Mouse (Mus musculus) right cerebral cortex, postnatal 10 days (tissue): ENCODE data around the gene Mfsd4b5.
A peak's percentile ranks its signal among the peaks of the same experiment; 100 is the strongest.
"Not testable (repeated sequence)": the region's sequence is repeated elsewhere in the genome, so short reads cannot be mapped to it uniquely, and the experiment has no call there.

ENCODE experiments used
- DNase-seq, 2 experiments: peaks; one replicate each; pipeline ENCODE4 v3.0.0; 2021; ENCODE audit warnings: low spot score in 2 of 2

The Mfsd4b5 gene

DNA sequence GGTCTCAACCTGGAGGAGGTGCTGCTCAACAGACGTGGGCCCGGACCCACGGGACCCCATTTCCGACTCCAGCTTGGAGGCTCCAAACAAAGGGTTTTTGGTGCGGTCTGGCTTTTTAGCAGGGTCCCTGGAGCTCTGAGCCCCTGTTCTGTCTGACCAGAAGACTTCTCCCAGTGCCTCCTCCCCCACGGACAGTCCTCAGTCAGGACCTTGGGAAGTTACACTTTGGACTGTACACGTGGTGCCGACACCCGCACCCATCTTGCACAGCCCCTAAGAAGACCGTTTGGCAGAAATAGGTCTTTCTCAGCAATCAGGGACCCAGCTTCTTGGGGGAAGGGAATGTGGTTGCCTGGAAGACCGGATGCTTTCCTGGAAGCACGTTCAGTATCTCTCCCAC is at the start of gene Mfsd4b5:
Gene Mfsd4b5, minus strand, starts transcription at position 181 of the 400 bp plus-strand sequence.
- DNase-seq, result no peak

DNA sequence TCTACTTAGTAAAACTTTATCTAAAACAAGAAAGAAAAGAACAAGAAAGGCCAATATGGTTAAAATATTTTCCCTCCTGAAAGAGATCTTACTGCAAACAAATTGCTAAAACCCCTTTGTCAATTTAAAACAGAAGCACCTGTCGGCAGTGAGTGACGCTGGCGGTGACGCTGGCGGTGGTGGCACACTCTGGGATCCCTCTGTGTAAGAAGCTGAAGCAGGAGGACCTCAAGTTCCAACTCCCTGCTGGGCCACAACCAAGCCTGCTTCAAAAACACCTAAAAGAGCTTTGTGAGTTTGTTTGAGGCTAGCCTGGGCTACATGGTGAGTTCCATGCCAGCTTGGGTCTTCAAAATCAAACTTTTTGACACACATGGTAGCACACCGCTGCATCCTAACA is 48.5 kb upstream of the Mfsd4b5 start:
- DNase-seq, result peak in 1 of 2 experiments; percentile 18

DNA sequence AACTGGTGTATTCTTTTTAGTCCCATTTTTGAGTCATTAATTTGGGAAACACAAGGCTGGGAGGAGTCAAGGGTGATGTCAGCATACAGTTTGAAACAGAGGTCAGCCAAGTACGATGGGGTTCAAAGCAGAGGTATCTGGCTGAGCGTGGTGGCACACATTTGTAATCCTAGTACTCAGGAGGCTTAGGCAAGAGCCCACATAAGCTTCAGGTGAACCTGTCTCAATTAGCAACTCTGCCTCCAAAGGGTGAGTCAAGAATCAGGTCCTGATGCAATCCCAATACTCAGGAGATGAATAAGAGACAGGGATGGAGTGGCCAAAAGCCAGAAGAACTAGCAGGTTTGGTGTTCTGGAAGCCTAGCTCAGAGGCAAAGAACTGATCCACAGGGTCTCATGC is 46.5 kb upstream of the Mfsd4b5 start:
- no peak for DNase-seq

DNA sequence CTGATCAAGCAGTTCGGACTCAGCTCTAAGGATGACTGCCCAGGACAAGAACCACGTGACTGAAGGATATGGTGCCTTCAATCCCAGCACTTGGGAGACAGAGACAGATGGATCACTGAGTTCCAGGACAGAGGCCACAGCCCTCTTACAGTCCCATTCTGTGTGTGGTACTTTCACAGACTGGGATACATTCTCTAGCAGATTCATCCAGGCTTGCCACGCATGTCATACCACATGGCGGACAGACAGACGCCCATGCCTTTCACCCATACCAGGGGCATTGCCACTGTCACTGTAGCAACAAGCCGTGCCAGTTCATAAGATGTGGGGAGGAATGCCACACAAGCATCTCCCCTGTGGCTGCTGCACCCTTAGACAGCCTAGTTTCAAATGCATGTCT is 44.3 kb upstream of the Mfsd4b5 start:
- DNase-seq, result no peak

DNA sequence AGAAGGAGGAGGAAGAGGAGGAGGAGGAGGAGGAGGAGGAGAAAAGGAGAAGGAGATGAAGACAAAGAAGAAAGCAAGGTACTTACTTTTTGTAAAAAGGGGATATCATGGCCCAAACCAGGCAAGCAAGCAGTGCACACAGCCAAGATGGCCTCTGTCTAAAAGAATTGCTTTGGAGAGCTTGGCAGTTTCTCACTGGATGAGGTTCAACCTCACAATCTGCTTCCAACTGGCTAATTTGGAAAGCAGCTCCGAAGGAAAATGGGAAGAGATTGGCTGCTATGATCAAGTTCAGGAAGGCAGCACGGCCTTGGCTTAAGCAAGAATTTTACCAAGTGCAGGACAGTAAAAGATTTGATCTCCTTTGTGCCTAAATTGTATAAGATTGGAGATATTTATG is 43.2 kb upstream of the Mfsd4b5 start:
- no peak for DNase-seq

DNA sequence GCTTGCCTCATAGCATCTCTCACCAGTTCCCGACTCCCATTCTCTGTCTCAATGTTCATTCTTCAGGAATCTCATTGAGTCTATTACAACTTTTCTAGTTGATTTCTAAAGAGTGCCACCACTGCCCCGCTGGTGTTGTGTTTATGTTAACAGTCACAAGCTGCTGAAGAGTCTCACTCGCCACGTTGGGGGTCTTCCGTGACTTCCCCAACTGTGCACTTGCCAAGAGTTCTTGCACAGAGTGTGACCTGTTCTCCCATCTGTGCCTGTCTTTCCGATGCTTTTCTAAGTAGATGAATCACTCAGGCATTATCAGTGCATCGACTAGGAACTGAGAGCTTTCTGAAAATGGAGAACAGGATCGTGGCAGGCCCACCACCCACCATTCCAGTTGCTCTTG is 41.6 kb upstream of the Mfsd4b5 start:
- DNase-seq, result peak in 1 of 2 experiments; percentile 21

DNA sequence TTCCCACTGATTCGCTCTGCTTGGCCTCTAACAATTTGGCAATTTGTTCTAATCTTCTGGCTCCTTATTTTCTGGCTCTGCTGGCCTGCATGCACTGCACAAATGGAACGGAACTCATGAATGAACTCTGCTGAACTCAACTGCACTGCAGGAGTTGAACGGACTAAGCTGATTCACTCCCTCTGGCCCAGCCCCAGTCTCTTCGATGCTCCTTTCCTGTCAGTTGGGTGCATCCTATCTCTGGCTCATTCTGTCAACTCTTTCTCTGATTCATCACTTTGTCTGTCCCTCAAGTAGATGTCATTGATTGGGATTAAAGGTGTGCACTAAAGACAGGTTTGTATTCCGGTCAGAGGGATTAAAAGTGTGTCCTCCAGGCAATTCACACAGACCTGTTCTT is 40.1 kb upstream of the Mfsd4b5 start:
- DNase-seq, result peak in 1 of 2 experiments; percentile 12

DNA sequence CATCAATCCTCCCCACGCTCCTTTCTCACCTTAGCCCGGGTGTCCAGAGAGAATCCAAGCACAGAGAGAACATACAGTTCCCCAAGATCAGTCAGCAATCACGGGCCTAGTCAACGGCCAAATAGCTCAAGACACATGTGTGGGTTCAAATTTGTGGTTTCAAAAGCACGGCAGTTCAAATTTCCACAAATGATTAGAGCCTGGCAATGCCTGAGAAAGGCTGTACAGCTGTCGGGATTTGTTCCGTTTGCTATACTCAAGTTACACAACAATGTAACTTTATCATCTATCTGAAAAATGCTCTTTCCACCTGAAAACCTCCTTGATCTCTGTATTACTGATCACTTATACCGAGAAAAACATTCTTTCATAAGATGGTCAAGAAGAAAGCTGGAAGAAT is 39.1 kb upstream of the Mfsd4b5 start:
- DNase-seq, result no peak

DNA sequence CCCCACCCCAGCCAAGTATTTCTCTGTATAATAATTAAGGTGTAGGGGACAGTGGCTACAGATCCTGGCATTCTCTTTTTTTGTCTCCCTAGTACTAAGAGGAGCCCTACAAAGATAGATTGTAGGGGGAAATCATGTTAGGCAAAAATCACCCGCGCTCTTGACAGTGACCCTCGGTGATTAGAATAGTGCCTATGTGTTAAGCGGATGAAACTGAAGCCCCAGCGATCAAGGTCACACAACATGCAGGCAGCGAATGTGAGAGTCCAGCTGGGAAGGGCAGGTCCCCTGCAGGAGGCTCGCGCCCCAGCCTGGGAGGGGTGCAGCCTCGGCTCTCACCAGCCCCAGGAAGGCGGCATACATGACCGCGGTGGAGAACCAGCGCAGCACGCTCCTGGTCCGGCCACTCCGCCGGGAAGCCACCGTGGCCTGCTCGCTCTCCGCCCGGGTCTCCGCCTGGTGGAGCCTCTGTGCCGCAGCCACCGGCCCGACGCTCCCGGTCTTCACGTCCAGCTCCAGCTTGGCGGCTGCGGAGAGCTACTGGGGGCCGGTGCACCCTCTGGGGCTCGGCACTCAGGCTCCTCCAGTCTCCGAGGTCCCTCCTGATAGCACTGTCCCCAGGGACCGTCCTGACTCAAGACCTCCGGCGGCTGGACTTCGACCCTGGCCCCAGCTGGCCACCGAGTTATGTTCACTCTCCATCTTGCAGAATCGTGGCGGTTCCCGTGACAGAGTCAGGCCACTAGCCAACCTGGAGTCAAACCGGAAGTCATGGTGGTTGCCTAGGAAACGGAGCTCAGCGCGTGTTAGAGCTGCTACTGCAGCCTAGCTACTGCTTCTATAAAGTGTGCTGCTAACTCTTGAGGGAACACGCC is 38.3 kb upstream of the Mfsd4b5 start, which contains the start of gene Mfsd4b1:
Gene Mfsd4b1, minus strand, starts transcription at position 715 of the 875 bp plus-strand sequence.
- DNase-seq, result peak; percentile 94 to 97

DNA sequence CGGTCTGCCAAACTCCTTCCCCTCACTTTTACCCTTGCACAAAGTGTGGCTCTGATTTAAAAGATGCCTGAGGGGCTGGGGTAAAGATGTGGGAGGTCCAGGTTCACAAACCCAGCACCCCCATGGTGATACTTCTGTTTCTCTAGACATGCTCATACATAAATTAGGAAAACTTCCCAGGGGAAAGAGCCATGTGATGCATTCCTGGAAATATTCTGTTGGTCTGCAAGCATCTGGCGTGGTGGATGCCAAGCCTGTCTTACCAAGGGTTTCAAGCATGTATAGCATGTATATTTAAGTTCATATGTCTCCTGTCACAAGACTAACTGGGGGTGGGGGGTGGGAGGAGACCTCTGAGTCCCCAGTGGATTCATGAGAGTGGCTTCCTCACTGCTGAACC is 34.0 kb upstream of the Mfsd4b5 start:
- DNase-seq, result no peak

DNA sequence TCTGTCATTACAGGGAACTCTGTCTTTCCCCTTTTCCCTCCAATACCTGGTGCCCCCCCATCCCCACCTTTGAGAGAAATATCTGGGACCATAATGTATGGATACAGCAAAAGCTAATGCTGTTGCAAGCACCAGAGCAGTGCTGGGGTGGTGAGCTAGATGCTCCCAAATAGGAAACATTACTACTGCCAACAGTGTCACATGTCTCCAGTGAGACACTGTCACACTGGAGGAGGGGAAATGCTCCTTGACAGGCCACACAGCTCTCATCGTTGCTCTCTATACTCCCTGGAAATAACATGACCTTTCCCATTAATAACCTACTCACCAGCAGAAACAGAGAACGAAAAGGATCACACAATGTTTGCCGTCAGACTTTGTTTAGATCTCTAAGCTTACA is 33.0 kb upstream of the Mfsd4b5 start:
- DNase-seq, result no peak

DNA sequence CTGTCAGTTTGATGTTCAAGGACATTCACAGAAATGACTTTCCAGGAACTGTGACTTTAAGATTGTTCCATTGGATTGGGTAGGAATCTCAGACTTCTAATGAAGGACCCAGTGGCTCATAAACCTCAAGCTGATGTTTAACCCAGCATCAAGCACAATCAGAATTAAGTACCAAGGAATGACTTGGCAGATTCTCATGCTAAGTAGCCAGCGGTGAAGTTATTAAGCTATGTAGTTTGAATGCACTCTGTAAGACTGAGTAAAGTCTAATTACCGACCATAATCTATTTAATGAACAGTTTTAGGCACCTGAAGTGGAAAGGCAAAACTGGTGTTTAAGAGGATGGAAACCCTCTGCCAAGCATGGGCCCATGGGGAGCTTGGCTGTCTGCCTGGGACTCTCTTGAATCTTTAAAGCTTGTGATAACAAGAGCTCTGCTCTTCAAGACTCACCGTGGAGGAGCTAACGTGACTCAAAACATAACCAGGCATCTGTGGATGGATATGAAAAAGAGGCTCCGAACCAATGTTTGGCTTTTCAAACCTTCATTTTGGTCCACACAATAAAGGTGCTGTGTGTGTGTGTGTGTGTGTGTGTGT is 31.9 kb upstream of the Mfsd4b5 start:
- DNase-seq, result no peak

DNA sequence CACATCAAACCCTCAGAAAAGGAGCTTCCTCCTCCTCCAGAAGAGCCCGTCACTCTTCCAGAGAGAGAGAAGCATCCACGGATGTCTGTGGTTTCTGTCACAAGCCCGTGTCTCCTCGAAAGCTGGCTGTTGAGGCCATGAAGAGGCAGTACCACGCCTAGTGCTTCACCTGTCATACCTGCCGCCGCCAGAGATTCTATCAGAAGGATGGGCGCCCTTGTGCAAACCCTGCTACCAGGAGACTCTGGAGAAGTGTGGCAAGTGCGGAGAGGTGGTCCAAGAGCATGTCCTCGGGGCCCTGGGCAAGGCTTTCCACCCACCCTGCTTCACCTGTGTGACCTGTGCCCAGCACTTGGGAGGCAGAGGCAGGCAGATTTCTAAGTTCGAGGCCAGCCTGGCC is 23.1 kb upstream of the Mfsd4b5 start:
- no peak for DNase-seq

DNA sequence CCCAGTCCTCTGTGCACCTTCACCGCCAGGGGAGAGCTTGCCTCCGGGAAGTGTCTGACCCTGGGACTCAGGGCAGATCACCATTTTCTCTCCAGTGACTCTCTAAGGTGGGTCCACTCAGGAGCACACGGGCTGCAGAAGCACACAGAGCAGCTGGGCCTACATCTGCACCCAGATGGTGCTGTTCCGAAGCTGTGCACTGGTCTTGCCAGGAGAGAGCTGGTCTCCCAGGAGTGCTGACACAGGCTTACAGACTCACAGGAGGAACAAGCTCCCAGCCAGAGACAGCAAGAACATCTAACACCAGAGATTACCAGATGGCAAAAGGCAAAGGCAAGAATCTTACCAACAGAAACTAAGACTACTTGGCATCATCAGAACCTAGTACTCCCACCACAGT is 22.4 kb upstream of the Mfsd4b5 start:
- not testable (repeated sequence) for DNase-seq

DNA sequence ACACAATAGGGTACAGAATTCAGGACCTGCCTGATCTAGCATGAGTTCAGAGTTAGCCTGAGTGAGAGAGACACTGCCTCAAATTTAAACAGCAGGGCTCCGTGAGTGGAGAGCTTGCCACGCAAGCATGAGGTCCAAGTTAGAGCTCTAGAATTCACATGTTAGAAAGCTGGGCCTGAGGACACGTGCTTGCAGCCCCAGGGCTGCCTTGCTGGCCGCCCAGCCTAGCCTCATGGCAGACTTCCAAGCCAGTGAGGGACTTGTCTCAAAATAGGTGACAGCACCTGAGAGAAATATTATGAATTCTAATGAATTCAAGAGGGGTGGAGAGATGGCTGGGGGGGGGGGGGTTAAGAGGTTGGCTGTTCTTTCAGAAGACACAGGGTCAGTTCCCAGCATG is 21.5 kb upstream of the Mfsd4b5 start:
- no peak for DNase-seq

DNA sequence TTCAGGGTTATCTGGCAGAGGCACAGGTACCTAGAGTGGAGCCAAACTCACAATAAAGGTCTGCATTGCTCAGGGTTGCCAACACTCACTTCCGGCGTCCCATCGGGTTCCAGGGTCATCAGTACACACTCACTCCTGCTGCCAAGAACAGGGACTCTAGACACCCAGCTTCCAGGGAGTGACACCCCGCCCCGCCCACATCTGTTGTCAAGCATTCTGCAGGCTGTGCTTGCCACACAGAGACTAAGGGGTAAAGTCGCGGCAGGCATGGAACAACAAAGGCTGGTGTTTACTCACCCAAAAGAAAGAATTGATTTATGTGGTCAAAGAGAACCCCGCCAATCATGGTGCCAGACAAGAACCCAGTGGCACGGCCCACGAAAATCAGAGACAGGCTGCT is 20.5 kb upstream of the Mfsd4b5 start:
- no peak for DNase-seq

DNA sequence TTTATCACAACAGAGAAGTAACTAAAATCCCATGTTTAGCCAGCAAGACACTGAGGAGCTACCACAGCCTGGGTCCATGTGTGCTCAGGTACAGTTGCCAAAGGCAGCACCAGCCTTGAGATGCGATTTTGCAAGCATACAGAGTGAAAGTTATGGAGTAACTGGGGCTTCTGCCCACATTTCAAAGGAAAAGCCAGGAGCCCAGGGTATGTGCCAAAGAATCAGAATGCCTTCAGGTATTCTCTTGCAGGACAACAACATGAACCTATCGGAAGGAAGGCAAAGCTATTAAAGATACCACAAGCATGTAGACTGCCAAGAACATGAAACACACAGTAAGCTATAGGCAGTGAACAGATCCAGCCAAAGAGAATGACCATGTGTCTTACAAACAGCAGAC is 14.3 kb upstream of the Mfsd4b5 start:
- DNase-seq, result no peak

DNA sequence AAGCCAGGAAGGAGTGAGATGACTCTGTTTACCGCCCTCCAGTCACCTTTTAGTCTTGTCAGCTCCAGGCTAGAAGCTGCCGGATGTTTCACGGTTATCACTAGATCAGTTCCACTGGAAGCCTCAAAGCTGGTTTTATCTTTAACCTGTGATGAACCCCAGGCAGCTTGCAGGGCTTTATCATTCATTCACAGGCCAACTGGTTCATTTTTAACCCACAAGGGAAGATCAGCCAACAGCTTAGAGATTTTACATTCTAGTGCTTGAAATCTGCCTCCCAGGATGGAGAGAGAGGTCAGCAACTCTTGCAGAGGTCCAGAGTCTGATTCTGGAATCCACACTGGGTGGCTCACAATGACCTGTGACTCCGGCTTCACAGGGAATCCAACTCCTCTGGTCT is 4.7 kb upstream of the Mfsd4b5 start:
- no peak for DNase-seq

DNA sequence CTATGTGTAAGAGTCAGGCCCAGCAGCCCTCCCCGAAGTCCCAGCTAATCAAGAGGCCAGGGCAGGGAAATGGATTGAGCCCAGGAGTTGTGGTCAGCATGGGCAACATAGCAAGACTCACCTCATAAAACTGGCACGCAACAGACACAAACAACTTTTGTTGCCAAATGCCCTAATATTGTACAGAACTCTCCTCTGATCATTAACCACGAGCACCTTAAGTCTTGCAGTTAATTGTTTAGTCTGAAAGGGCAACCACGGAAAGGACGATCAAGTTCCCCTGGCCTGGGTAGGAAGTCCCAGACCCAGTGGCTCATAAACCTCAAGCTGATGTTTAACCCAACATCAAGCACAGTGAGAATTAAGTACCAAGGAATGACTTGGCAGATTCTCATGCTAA is 3.8 kb downstream of the Mfsd4b5 start:
- DNase-seq, result no peak

DNA sequence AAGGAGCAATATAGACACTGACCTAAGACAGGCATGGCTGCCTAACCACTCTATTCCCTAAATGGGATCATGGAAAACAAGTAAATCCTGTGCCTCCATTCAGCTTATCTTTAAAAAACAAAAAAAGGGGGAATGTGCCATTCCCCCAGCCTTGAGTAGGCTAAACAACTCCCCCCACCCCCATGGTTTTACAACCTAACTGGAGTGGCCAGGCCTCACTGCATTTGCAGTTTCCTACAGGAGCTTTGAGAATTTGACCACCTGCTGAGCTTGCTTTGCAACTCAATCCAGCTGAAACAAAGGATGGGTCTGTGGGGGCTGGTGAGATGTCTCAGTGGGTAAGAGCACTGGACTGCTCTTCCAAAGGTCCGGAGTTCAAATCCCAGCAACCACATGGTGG is 8.2 kb downstream of the Mfsd4b5 start:
- no peak for DNase-seq

DNA sequence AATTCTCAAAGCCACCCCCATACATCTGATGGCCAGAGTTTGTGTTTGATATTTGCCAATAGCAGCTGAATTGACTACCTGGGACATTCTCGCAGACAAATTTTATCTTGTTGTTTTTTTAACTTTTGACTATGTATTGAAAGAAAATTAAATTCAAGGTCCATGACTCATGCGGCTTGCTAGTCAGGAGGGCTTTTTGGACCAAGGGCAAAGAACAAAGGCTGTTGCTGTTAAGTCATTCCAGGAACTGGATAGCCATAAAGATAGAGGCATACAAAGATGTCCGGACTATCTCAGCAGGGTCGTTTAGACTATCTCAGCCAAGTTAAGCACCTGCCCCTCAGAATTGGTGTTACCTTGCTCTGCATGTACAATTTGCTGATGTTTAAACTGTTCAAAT is 9.1 kb downstream of the Mfsd4b5 start:
- DNase-seq, result no peak

DNA sequence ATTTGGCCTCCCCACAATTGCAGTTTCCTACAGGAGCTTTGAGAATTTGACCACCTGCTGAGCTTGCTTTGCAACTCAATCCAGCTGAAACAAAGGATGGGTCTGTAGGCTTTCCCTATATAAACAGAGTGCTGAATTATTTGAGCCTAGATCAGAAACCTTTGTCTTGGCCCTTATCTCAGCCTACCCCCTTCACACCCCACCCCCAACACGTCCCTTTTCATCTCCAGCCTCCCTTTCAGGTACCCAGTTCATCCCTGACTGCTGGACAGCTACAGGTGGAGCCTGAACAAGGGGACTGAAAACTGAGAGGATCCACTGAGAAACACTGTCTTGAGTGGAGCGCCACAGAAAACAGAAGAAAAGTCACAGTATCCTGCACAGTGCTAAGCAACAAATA is 10.7 kb downstream of the Mfsd4b5 start:
- no peak for DNase-seq

DNA sequence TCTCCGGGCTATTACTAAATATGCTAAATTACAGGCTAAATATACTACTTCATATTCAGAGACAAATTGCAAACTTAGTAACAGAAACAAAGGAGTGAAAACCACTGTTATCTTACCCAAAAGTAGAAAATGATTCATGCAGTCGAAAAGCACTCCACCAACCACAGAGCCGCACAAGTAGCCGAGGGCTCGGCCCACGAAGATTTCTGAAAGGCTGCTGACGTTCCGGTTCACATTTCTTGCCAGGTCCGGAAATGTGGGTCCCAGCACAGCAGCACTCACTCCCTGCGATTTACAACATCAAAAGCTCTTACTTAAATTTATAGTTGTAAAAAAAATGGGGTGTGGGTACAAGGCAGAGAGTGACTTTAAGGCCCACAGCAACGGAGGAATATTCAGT is 11.5 kb downstream of the Mfsd4b5 start:
- no peak for DNase-seq
